Mouse (Mus musculus): ENCODE measurements around the gene Olfr876. TPM values are rescaled to one million over a fixed set of nuclear protein-coding genes. Genes with fewer than 3 reads are reported as not detected.

Olfr876 gene
- not detected in 2 replicates for polyA plus RNA-seq (2012; rRNA removed)

GRCm38 (mm10) chr9:37802731-37803130 is at the start of gene Olfr876:
Olfr876 (plus strand) TSS chr9:37803031.

GRCm38 (mm10) chr9:37771759-37772158 is 31.1 kb upstream of the Olfr876 start, which contains the start of gene Olfr875:
Olfr875 (plus strand) TSS chr9:37771857.

GRCm38 (mm10) chr9:37853969-37854368 is 51.1 kb downstream of the Olfr876 start, which contains the start of gene Olfr877:
Olfr877 (plus strand) TSS chr9:37854269.

Other genes with a start within 250 kb of the Olfr876 start
- gene Siae, start 247.3 kb upstream of the Olfr876 start, polyA plus RNA-seq (2012; rRNA removed) = 2.5 and 2.6 TPM in 2 replicates
- 1.2 and 1.4 TPM in 2 replicates for gene Spa17, start 189.3 kb upstream of the Olfr876 start, polyA plus RNA-seq (2012; rRNA removed)
- gene Tbrg1, start 145.7 kb upstream of the Olfr876 start, polyA plus RNA-seq (2012; rRNA removed) = 22.3 and 25.8 TPM in 2 replicates
- gene Panx3, start 133.8 kb upstream of the Olfr876 start, polyA plus RNA-seq (2012; rRNA removed) = not detected in 2 replicates
- gene Olfr160, start 86.8 kb upstream of the Olfr876 start, polyA plus RNA-seq (2012; rRNA removed) = not detected in 2 replicates
- not detected in 2 replicates for gene Olfr874, start 57.9 kb upstream of the Olfr876 start, polyA plus RNA-seq (2012; rRNA removed)
- gene Olfr875, start 31.2 kb upstream of the Olfr876 start, polyA plus RNA-seq (2012; rRNA removed) = not detected in 2 replicates
- gene Olfr877, start 51.2 kb downstream of the Olfr876 start, polyA plus RNA-seq (2012; rRNA removed) = not detected in 2 replicates
- not detected in 2 replicates for gene Olfr145, start 93.7 kb downstream of the Olfr876 start, polyA plus RNA-seq (2012; rRNA removed)
- not detected in 2 replicates for gene Olfr878, start 114.8 kb downstream of the Olfr876 start, polyA plus RNA-seq (2012; rRNA removed)
- not detected in 2 replicates for gene Olfr881, start 188.8 kb downstream of the Olfr876 start, polyA plus RNA-seq (2012; rRNA removed)
- not detected in 2 replicates for gene Olfr883, start 222.8 kb downstream of the Olfr876 start, polyA plus RNA-seq (2012; rRNA removed)
- not detected in 2 replicates for gene Olfr884, start 243.5 kb downstream of the Olfr876 start, polyA plus RNA-seq (2012; rRNA removed)

All from liver, embryonic 14 days (tissue).